Mouse (Mus musculus): ENCODE measurements at regions not wholly inside any gene's neighbourhood (a gene's known extent, or its start where the extent isn't known, plus 50 kb on each side); places are given as distances from the start of the nearest gene placed in this dataset.

- H3K4me1 ChIP-seq (ENCODE audit: control insufficient read depth, insufficient read depth, low read length), result peaks cover 4% of the 10 kb centered on the region; the same call in 1 of the 2 replicates
- no peak overlapping the region for H3K4me3 ChIP-seq (ENCODE audit: low read depth, low read length)
- no peak overlapping the region for H3K27ac ChIP-seq (replicated peaks; ENCODE audit: low read depth, low read length)
- DNase-seq (ENCODE audit: low spot score) (no peak), ATAC-seq (ENCODE audit: insufficient number of reproducible peaks, low FRiP score, low TSS enrichment, low read depth) (no peak)
- no peaks in the 10 kb centered on the region for H3K27me3 ChIP-seq (ENCODE audit: control insufficient read depth, insufficient read depth, low read length)
- H3K36me3 ChIP-seq (ENCODE audit: control insufficient read depth, insufficient read depth, low read length), result no peaks in the 10 kb centered on the region
- no peaks in the 10 kb centered on the region for H3K9me3 ChIP-seq (ENCODE audit: control insufficient read depth, low read length)
- no peak overlapping the region for H3K9ac ChIP-seq (ENCODE audit: low read length)
- WGBS, result 21% methylated on average over 6 of the region's 6 CpGs
- H3K4me2 ChIP-seq (ENCODE audit: low read depth, severe bottlenecking), result no peak overlapping the region
Measured at GRCm38 (mm10) chr11:86408686-86409579, 51.5 kb upstream of the Med13 start.

GRCm38 (mm10) chr11:86409580-86409947, 52.2 kb upstream of the Med13 start:
- WGBS, result 89% methylated on average over 10 of the region's 10 CpGs
- ATAC-seq (ENCODE audit: insufficient number of reproducible peaks, low FRiP score, low TSS enrichment, low read depth) (no peak), DNase-seq (ENCODE audit: low spot score) (no peak)

GRCm38 (mm10) chr11:86410521-86410920, 53.1 kb upstream of the Med13 start:
- DNase-seq (ENCODE audit: low spot score), result no peak

More at GRCm38 (mm10) chr11:86409580-86409947, 52.2 kb upstream of the Med13 start:
- H3K9ac ChIP-seq (ENCODE audit: low read length), result no peak overlapping the region
- no peaks in the 10 kb centered on the region for H3K9me3 ChIP-seq (ENCODE audit: control insufficient read depth, low read length)
- no peaks in the 10 kb centered on the region for H3K36me3 ChIP-seq (ENCODE audit: control insufficient read depth, insufficient read depth, low read length)
- no peak overlapping the region for H3K27ac ChIP-seq (replicated peaks; ENCODE audit: low read depth, low read length)
- no peak overlapping the region for H3K4me2 ChIP-seq (ENCODE audit: low read depth, severe bottlenecking)
- peaks cover 4% of the 10 kb centered on the region; the same call in 1 of the 2 replicates for H3K4me1 ChIP-seq (ENCODE audit: control insufficient read depth, insufficient read depth, low read length)
- no peak overlapping the region for H3K4me3 ChIP-seq (ENCODE audit: low read depth, low read length)
- no peaks in the 10 kb centered on the region for H3K27me3 ChIP-seq (ENCODE audit: control insufficient read depth, insufficient read depth, low read length)

GRCm38 (mm10) chr11:86412772-86413390, 55.5 kb upstream of the Med13 start:
- Histone ChIP-seq H3K27ac (replicated peaks; ENCODE audit: low read depth, low read length) (no peak overlapping the region), H3K4me2 (ENCODE audit: low read depth, severe bottlenecking) (no peak overlapping the region), H3K4me1 (ENCODE audit: control insufficient read depth, insufficient read depth, low read length) (peaks cover 4% of the 10 kb centered on the region; the same call in 1 of the 2 replicates), H3K36me3 (ENCODE audit: control insufficient read depth, insufficient read depth, low read length) (no peaks in the 10 kb centered on the region), H3K9ac (ENCODE audit: low read length) (no peak overlapping the region), H3K4me3 (ENCODE audit: low read depth, low read length) (no peak overlapping the region), H3K9me3 (ENCODE audit: control insufficient read depth, low read length) (no peaks in the 10 kb centered on the region), H3K27me3 (ENCODE audit: control insufficient read depth, insufficient read depth, low read length) (no peaks in the 10 kb centered on the region)
- no peak for ATAC-seq (ENCODE audit: insufficient number of reproducible peaks, low FRiP score, low TSS enrichment, low read depth)
- 50% methylated on average over 13 of the region's 13 CpGs for WGBS
- DNase-seq (ENCODE audit: low spot score), result peak; percentile 39

More at GRCm38 (mm10) chr11:86410521-86410920, 53.1 kb upstream of the Med13 start:
- Histone ChIP-seq H3K4me3 (ENCODE audit: low read depth, low read length) (no peak overlapping the region), H3K36me3 (ENCODE audit: control insufficient read depth, insufficient read depth, low read length) (no peaks in the 10 kb centered on the region), H3K9me3 (ENCODE audit: control insufficient read depth, low read length) (no peaks in the 10 kb centered on the region), H3K27me3 (ENCODE audit: control insufficient read depth, insufficient read depth, low read length) (no peaks in the 10 kb centered on the region), H3K27ac (replicated peaks; ENCODE audit: low read depth, low read length) (no peak overlapping the region), H3K4me1 (ENCODE audit: control insufficient read depth, insufficient read depth, low read length) (peaks cover 4% of the 10 kb centered on the region; the same call in 1 of the 2 replicates), H3K4me2 (ENCODE audit: low read depth, severe bottlenecking) (no peak overlapping the region), H3K9ac (ENCODE audit: low read length) (no peak overlapping the region)
- no peak for ATAC-seq (ENCODE audit: insufficient number of reproducible peaks, low FRiP score, low TSS enrichment, low read depth)
- WGBS, result 83% methylated on average over 10 of the region's 10 CpGs

GRCm38 (mm10) chr11:86416471-86416870, 59.1 kb upstream of the Med13 start:
- Histone ChIP-seq H3K9ac (ENCODE audit: low read length) (no peak overlapping the region), H3K4me3 (ENCODE audit: low read depth, low read length) (no peak overlapping the region), H3K27me3 (ENCODE audit: control insufficient read depth, insufficient read depth, low read length) (no peaks in the 10 kb centered on the region), H3K4me1 (ENCODE audit: control insufficient read depth, insufficient read depth, low read length) (peaks cover 8% of the 10 kb centered on the region), H3K4me2 (ENCODE audit: low read depth, severe bottlenecking) (no peak overlapping the region), H3K27ac (replicated peaks; ENCODE audit: low read depth, low read length) (no peak overlapping the region), H3K36me3 (ENCODE audit: control insufficient read depth, insufficient read depth, low read length) (no peaks in the 10 kb centered on the region), H3K9me3 (ENCODE audit: control insufficient read depth, low read length) (no peaks in the 10 kb centered on the region)
- 85% methylated on average over 5 of the region's 5 CpGs for WGBS
- no peak for ATAC-seq (ENCODE audit: insufficient number of reproducible peaks, low FRiP score, low TSS enrichment, low read depth)
- DNase-seq (ENCODE audit: low spot score), result no peak

- no peak for ATAC-seq (ENCODE audit: insufficient number of reproducible peaks, low FRiP score, low TSS enrichment, low read depth)
- H3K27me3 ChIP-seq (ENCODE audit: control insufficient read depth, insufficient read depth, low read length), result no peaks in the 10 kb centered on the region
- H3K36me3 ChIP-seq (ENCODE audit: control insufficient read depth, insufficient read depth, low read length), result no peaks in the 10 kb centered on the region
- no peaks in the 10 kb centered on the region for H3K9me3 ChIP-seq (ENCODE audit: control insufficient read depth, low read length)
- H3K4me1 ChIP-seq (ENCODE audit: control insufficient read depth, insufficient read depth, low read length), result peaks cover 8% of the 10 kb centered on the region
- WGBS, result 85% methylated on average over 6 of the region's 6 CpGs
- no peak overlapping the region for H3K4me2 ChIP-seq (ENCODE audit: low read depth, severe bottlenecking)
- DNase-seq (ENCODE audit: low spot score), result no peak
- no peak overlapping the region for H3K4me3 ChIP-seq (ENCODE audit: low read depth, low read length)
- no peak overlapping the region for H3K27ac ChIP-seq (replicated peaks; ENCODE audit: low read depth, low read length)
- H3K9ac ChIP-seq (ENCODE audit: low read length), result no peak overlapping the region
Measured at GRCm38 (mm10) chr11:86417164-86417563, 59.8 kb upstream of the Med13 start.

- Histone ChIP-seq H3K27me3 (ENCODE audit: control insufficient read depth, insufficient read depth, low read length) (no peaks in the 10 kb centered on the region), H3K9me3 (ENCODE audit: control insufficient read depth, low read length) (no peaks in the 10 kb centered on the region), H3K4me2 (ENCODE audit: low read depth, severe bottlenecking) (no peak overlapping the region), H3K27ac (replicated peaks; ENCODE audit: low read depth, low read length) (no peak overlapping the region), H3K4me3 (ENCODE audit: low read depth, low read length) (no peak overlapping the region), H3K36me3 (ENCODE audit: control insufficient read depth, insufficient read depth, low read length) (no peaks in the 10 kb centered on the region), H3K9ac (ENCODE audit: low read length) (no peak overlapping the region), H3K4me1 (ENCODE audit: control insufficient read depth, insufficient read depth, low read length) (peaks cover 4% of the 10 kb centered on the region; the same call in 1 of the 2 replicates)
- no peak for DNase-seq (ENCODE audit: low spot score)
- 70% methylated on average over 5 of the region's 5 CpGs for WGBS
- ATAC-seq (ENCODE audit: insufficient number of reproducible peaks, low FRiP score, low TSS enrichment, low read depth), result no peak
Measured at GRCm38 (mm10) chr11:86419810-86420483, 62.5 kb upstream of the Med13 start.

- no peak overlapping the region for H3K4me3 ChIP-seq (ENCODE audit: low read depth, low read length)
- no peak for DNase-seq (ENCODE audit: low spot score)
- no peaks in the 10 kb centered on the region for H3K4me1 ChIP-seq (ENCODE audit: control insufficient read depth, insufficient read depth, low read length)
- H3K27ac ChIP-seq (replicated peaks; ENCODE audit: low read depth, low read length), result no peak overlapping the region
- no peak overlapping the region for H3K9ac ChIP-seq (ENCODE audit: low read length)
- H3K9me3 ChIP-seq (ENCODE audit: control insufficient read depth, low read length), result no peaks in the 10 kb centered on the region
- no peak overlapping the region for H3K4me2 ChIP-seq (ENCODE audit: low read depth, severe bottlenecking)
- ATAC-seq (ENCODE audit: insufficient number of reproducible peaks, low FRiP score, low TSS enrichment, low read depth), result no peak
- no peaks in the 10 kb centered on the region for H3K36me3 ChIP-seq (ENCODE audit: control insufficient read depth, insufficient read depth, low read length)
- no peaks in the 10 kb centered on the region for H3K27me3 ChIP-seq (ENCODE audit: control insufficient read depth, insufficient read depth, low read length)
- WGBS, result 52% methylated on average over 3 of the region's 3 CpGs
Measured at GRCm38 (mm10) chr11:86428926-86429325, 55.5 kb upstream of the Rnft1 start.
